Mouse (Mus musculus): ENCODE results near the gene Tspan17. TPM values are rescaled to one million over a fixed set of nuclear protein-coding genes. Genes with fewer than 3 reads are reported as not detected.
A peak's percentile ranks its signal among the peaks of the same experiment; 100 is the strongest.

Gene Tspan17
- polyA plus RNA-seq, 1 experiment from 2014 or later = 15.4 TPM

- H3K27me3 ChIP-seq (ENCODE audit: control insufficient read depth, insufficient read depth, low read length) = no peaks in the 10 kb centered on the region
- H3K4me3 ChIP-seq (ENCODE audit: low read depth, low read length) = no peak overlapping the region
- 3% methylated on average over 29 of the region's 29 CpGs for WGBS
Measured at GRCm38 (mm10) chr13:54758756-54759470, 30.3 kb upstream of the Tspan17 start.

GRCm38 (mm10) chr13:54759496-54759895 lies 29.7 kb upstream of the Tspan17 start:
- ATAC-seq (ENCODE audit: low FRiP score, low TSS enrichment) = no peak
- TF ChIP-seq CTCF (IDR thresholded peaks at IDR 0.05; ENCODE audit: low read depth) (no peak), EP300 (optimal IDR thresholded peaks at IDR 0.05) (no peak)
- no peaks in the 10 kb centered on the region; the same call in 1 of the 2 replicates for H3K27me3 ChIP-seq (ENCODE audit: control insufficient read depth, insufficient read depth, low read length)
- H3K9ac ChIP-seq (ENCODE audit: low read length) = no peak overlapping the region
- no peak for DNase-seq (ENCODE audit: low spot score)
- WGBS = 20% methylated on average over 7 of the region's 7 CpGs
- H3K4me2 ChIP-seq (replicated peaks; ENCODE audit: low read depth) = no peak overlapping the region
- H3K4me1 ChIP-seq (replicated peaks; ENCODE audit: control insufficient read depth, insufficient read depth) = no peaks in the 10 kb centered on the region
- H3K9me3 ChIP-seq (ENCODE audit: control insufficient read depth, low read length) = no peaks in the 10 kb centered on the region
- no peak overlapping the region for H3K27ac ChIP-seq (replicated peaks)
- no peak overlapping the region for H3K4me3 ChIP-seq (ENCODE audit: low read depth, low read length)
- H3K36me3 ChIP-seq (ENCODE audit: control insufficient read depth, insufficient read depth, low read length) = no peaks in the 10 kb centered on the region

More at GRCm38 (mm10) chr13:54758756-54759470, 30.3 kb upstream of the Tspan17 start:
- Histone ChIP-seq H3K4me1 (replicated peaks; ENCODE audit: control insufficient read depth, insufficient read depth) (no peaks in the 10 kb centered on the region), H3K27ac (replicated peaks) (no peak overlapping the region), H3K4me2 (replicated peaks; ENCODE audit: low read depth) (no peak overlapping the region; the same call in 1 of the 2 replicates), H3K9me3 (ENCODE audit: control insufficient read depth, low read length) (no peaks in the 10 kb centered on the region), H3K9ac (ENCODE audit: low read length) (no peak overlapping the region), H3K36me3 (ENCODE audit: control insufficient read depth, insufficient read depth, low read length) (no peaks in the 10 kb centered on the region)
- ATAC-seq (ENCODE audit: low FRiP score, low TSS enrichment) = no peak; the same call in 1 of the 2 replicates
- TF ChIP-seq CTCF (IDR thresholded peaks at IDR 0.05; ENCODE audit: low read depth) (no peak), EP300 (optimal IDR thresholded peaks at IDR 0.05) (no peak)
- DNase-seq (ENCODE audit: low spot score) = no peak

- DNase-seq (ENCODE audit: low spot score) (no peak), ATAC-seq (ENCODE audit: low FRiP score, low TSS enrichment) (no peak)
- H3K4me1 ChIP-seq (replicated peaks; ENCODE audit: control insufficient read depth, insufficient read depth) = no peaks in the 10 kb centered on the region
- H3K4me3 ChIP-seq (ENCODE audit: low read depth, low read length) = no peak overlapping the region
- 58% methylated on average over 8 of the region's 8 CpGs for WGBS
- H3K27me3 ChIP-seq (ENCODE audit: control insufficient read depth, insufficient read depth, low read length) = peaks cover under 1% of the 10 kb centered on the region; the same call in 1 of the 2 replicates
- H3K4me2 ChIP-seq (replicated peaks; ENCODE audit: low read depth) = no peak overlapping the region
- no peak overlapping the region for H3K27ac ChIP-seq (replicated peaks)
- H3K9ac ChIP-seq (ENCODE audit: low read length) = no peak overlapping the region
- no peaks in the 10 kb centered on the region for H3K36me3 ChIP-seq (ENCODE audit: control insufficient read depth, insufficient read depth, low read length)
- H3K9me3 ChIP-seq (ENCODE audit: control insufficient read depth, low read length) = no peaks in the 10 kb centered on the region
- no peak for TF ChIP-seq EP300 (optimal IDR thresholded peaks at IDR 0.05)
- no peak for TF ChIP-seq CTCF (IDR thresholded peaks at IDR 0.05; ENCODE audit: low read depth)
Measured at GRCm38 (mm10) chr13:54760164-54760795, 28.9 kb upstream of the Tspan17 start.

GRCm38 (mm10) chr13:54760906-54761305 lies 28.3 kb upstream of the Tspan17 start:
- H3K4me1 ChIP-seq (replicated peaks; ENCODE audit: control insufficient read depth, insufficient read depth) = no peaks in the 10 kb centered on the region
- no peak overlapping the region for H3K4me2 ChIP-seq (replicated peaks; ENCODE audit: low read depth)
- H3K9me3 ChIP-seq (ENCODE audit: control insufficient read depth, low read length) = no peaks in the 10 kb centered on the region
- H3K36me3 ChIP-seq (ENCODE audit: control insufficient read depth, insufficient read depth, low read length) = no peaks in the 10 kb centered on the region
- no peak overlapping the region for H3K9ac ChIP-seq (ENCODE audit: low read length)
- H3K27ac ChIP-seq (replicated peaks) = no peak overlapping the region
- H3K27me3 ChIP-seq (ENCODE audit: control insufficient read depth, insufficient read depth, low read length) = peaks cover 7% of the 10 kb centered on the region; the same call in 1 of the 2 replicates
- ATAC-seq (ENCODE audit: low FRiP score, low TSS enrichment) (no peak), DNase-seq (ENCODE audit: low spot score) (no peak)
- no peak for TF ChIP-seq CTCF (IDR thresholded peaks at IDR 0.05; ENCODE audit: low read depth)
- no peak for TF ChIP-seq EP300 (optimal IDR thresholded peaks at IDR 0.05)
- H3K4me3 ChIP-seq (ENCODE audit: low read depth, low read length) = no peak overlapping the region
- WGBS = 70% methylated on average over 7 of the region's 7 CpGs

GRCm38 (mm10) chr13:54765281-54766191 lies 23.6 kb upstream of the Tspan17 start:
- peaks cover 10% of the 10 kb centered on the region; the same call in 1 of the 2 replicates for H3K27me3 ChIP-seq (ENCODE audit: control insufficient read depth, insufficient read depth, low read length)
- H3K9ac ChIP-seq (ENCODE audit: low read length) = no peak overlapping the region
- DNase-seq (ENCODE audit: low spot score) (no peak), ATAC-seq (ENCODE audit: low FRiP score, low TSS enrichment) (0 out of 2 replicates have a peak, but pooled peaks have one; percentile 36)
- no peaks in the 10 kb centered on the region for H3K36me3 ChIP-seq (ENCODE audit: control insufficient read depth, insufficient read depth, low read length)
- peak overlapping the region; percentile 37 for H3K4me2 ChIP-seq (replicated peaks; ENCODE audit: low read depth)
- peak overlapping the region; percentile 2; the same call in 1 of the 2 replicates for H3K4me3 ChIP-seq (ENCODE audit: low read depth, low read length)
- 7% methylated on average over 44 of the region's 44 CpGs for WGBS
- TF ChIP-seq EP300 (optimal IDR thresholded peaks at IDR 0.05) (no peak), CTCF (IDR thresholded peaks at IDR 0.05; ENCODE audit: low read depth) (no peak)
- no peaks in the 10 kb centered on the region for H3K4me1 ChIP-seq (replicated peaks; ENCODE audit: control insufficient read depth, insufficient read depth)
- H3K27ac ChIP-seq (replicated peaks) = no peak overlapping the region
- no peaks in the 10 kb centered on the region for H3K9me3 ChIP-seq (ENCODE audit: control insufficient read depth, low read length)
